ENCODE assay signal across 8 mouse cellular contexts in genomic region chr6:120463884-120464283, GRCm38 (mm10). TPM values are rescaled to one million over a fixed set of nuclear protein-coding genes. Genes with fewer than 3 reads are reported as not detected.
DNase-seq lines count a peak whose midpoint lies in the region; ATAC-seq and TF ChIP-seq lines count a peak whose summit lies in the region.

No protein-coding gene starts in this region.

- peaks cover 50% of the 10 kb centered on the region for H3K27me3 ChIP-seq in embryonic facial prominence, embryonic 13.5 days
- peaks cover 7% of the 10 kb centered on the region; the same call in 1 of the 2 replicates for H3K27me3 ChIP-seq in hindbrain, embryonic 15.5 days
- H3K27me3 ChIP-seq in liver, embryonic 12.5 days (replicated peaks) = peaks cover 15% of the 10 kb centered on the region
- peaks cover 29% of the 10 kb centered on the region for H3K27me3 ChIP-seq in neural tube, embryonic 11.5 days (ENCODE audit: control insufficient read depth, insufficient read depth, low read length)

- TF ChIP-seq CTCF in lung, adult 2 months (IDR thresholded peaks at IDR 0.05; ENCODE audit: insufficient read depth, low read length) = no peak

- ATAC-seq in embryonic facial prominence, embryonic 13.5 days (ENCODE audit: insufficient number of reproducible peaks, insufficient read depth, low FRiP score, low TSS enrichment, low read depth) = no peak
- ATAC-seq in hindbrain, embryonic 15.5 days (ENCODE audit: low FRiP score, low read depth) = no peak
- peak; percentile 24; the same call in 1 of the 2 replicates for ATAC-seq in liver, embryonic 12.5 days
- no peak for ATAC-seq in neural tube, embryonic 11.5 days (ENCODE audit: insufficient read depth, low FRiP score, low TSS enrichment)

- H3K27ac ChIP-seq in embryonic facial prominence, embryonic 13.5 days = no peak overlapping the region
- no peak overlapping the region for H3K27ac ChIP-seq in hindbrain, embryonic 15.5 days (replicated peaks)
- peak overlapping the region; percentile 81 for H3K27ac ChIP-seq in liver, embryonic 12.5 days
- H3K27ac ChIP-seq in neural tube, embryonic 11.5 days (ENCODE audit: low read depth, low read length) = no peak overlapping the region

- no peaks in the 10 kb centered on the region for H3K4me1 ChIP-seq in lung, adult 2 months (ENCODE audit: control insufficient read depth, insufficient read depth, low read length)
- peaks cover 25% of the 10 kb centered on the region for H3K4me1 ChIP-seq in embryonic facial prominence, embryonic 13.5 days
- peaks cover 17% of the 10 kb centered on the region for H3K4me1 ChIP-seq in hindbrain, embryonic 15.5 days (replicated peaks)
- peaks cover 57% of the 10 kb centered on the region for H3K4me1 ChIP-seq in liver, embryonic 12.5 days
- no peaks in the 10 kb centered on the region for H3K4me1 ChIP-seq in neural tube, embryonic 11.5 days (ENCODE audit: control insufficient read depth, insufficient read depth, low read length)

- H3K4me3 ChIP-seq in lung, adult 2 months (replicated peaks; ENCODE audit: extremely low read depth, low read depth, low read length) = peak overlapping the region; percentile 62
- H3K4me3 ChIP-seq in embryonic facial prominence, embryonic 13.5 days = peak overlapping the region; percentile 67
- H3K4me3 ChIP-seq in hindbrain, embryonic 15.5 days = peak overlapping the region; percentile 55
- peak overlapping the region; percentile 80 for H3K4me3 ChIP-seq in liver, embryonic 12.5 days
- peak overlapping the region; percentile 49 for H3K4me3 ChIP-seq in neural tube, embryonic 11.5 days (ENCODE audit: low read depth, low read length)

- 1% methylated on average over 11 of the region's 11 CpGs for WGBS in lung, adult 2 months
- 3% methylated on average over 11 of the region's 11 CpGs for WGBS in embryonic facial prominence, embryonic 13.5 days
- 1% methylated on average over 11 of the region's 11 CpGs for WGBS in hindbrain, embryonic 15.5 days
- WGBS in liver, embryonic 12.5 days (ENCODE audit: insufficient replicate concordance) = 1% methylated on average over 11 of the region's 11 CpGs
- WGBS in neural tube, embryonic 11.5 days = 9% methylated on average over 11 of the region's 11 CpGs

- DNase-seq in lung, adult 2 months = no peak
- DNase-seq in lung, postnatal 14 days = no peak
- DNase-seq in neural tube, embryonic 11.5 days (ENCODE audit: low spot score) = no peak
- DNase-seq in urinary bladder, postnatal 10 days (ENCODE audit: low spot score) = no peak
- no peak for DNase-seq in right cerebral cortex, postnatal 36 days (ENCODE audit: low spot score in 2 of 2)

- peak overlapping the region; percentile 76 for H3K4me2 ChIP-seq in embryonic facial prominence, embryonic 13.5 days
- H3K4me2 ChIP-seq in hindbrain, embryonic 15.5 days = peak overlapping the region; percentile 62
- H3K4me2 ChIP-seq in liver, embryonic 12.5 days = peak overlapping the region; percentile 98
- H3K4me2 ChIP-seq in neural tube, embryonic 11.5 days (ENCODE audit: low read depth) = peak overlapping the region; percentile 54

- peak overlapping the region; percentile 75 for H3K9ac ChIP-seq in embryonic facial prominence, embryonic 13.5 days
- 0 out of 2 replicates have a peak overlapping the region, but pooled peaks have one; percentile 43 for H3K9ac ChIP-seq in hindbrain, embryonic 15.5 days
- H3K9ac ChIP-seq in liver, embryonic 12.5 days = peak overlapping the region; percentile 85
- H3K9ac ChIP-seq in neural tube, embryonic 11.5 days (ENCODE audit: low read length) = peak overlapping the region; percentile 47; the same call in 1 of the 2 replicates

- no peak for TF ChIP-seq POLR2A in lung, adult 2 months (IDR thresholded peaks at IDR 0.05; ENCODE audit: borderline replicate concordance, extremely low read depth, low read depth, low read length)

- no peaks in the 10 kb centered on the region for H3K9me3 ChIP-seq in embryonic facial prominence, embryonic 13.5 days
- H3K9me3 ChIP-seq in hindbrain, embryonic 15.5 days = no peaks in the 10 kb centered on the region
- no peaks in the 10 kb centered on the region for H3K9me3 ChIP-seq in liver, embryonic 12.5 days (replicated peaks)
- H3K9me3 ChIP-seq in neural tube, embryonic 11.5 days (ENCODE audit: control insufficient read depth, low read length) = no peaks in the 10 kb centered on the region

- no peaks in the 10 kb centered on the region for H3K36me3 ChIP-seq in embryonic facial prominence, embryonic 13.5 days
- H3K36me3 ChIP-seq in hindbrain, embryonic 15.5 days = no peaks in the 10 kb centered on the region
- H3K36me3 ChIP-seq in liver, embryonic 12.5 days = no peaks in the 10 kb centered on the region
- no peaks in the 10 kb centered on the region for H3K36me3 ChIP-seq in neural tube, embryonic 11.5 days (ENCODE audit: control insufficient read depth, insufficient read depth, low read length)

RNA-seq across cellular contexts. Expression of gene Il17ra, which starts 0.8 kb away (rescaled TPM):
- 26.4 and 36.4 TPM in 2 replicates for polyA plus RNA-seq in lung, adult 2 months (2012; rRNA removed)
- 7.4 and 7.7 TPM in 2 replicates for polyA plus RNA-seq in embryonic facial prominence, embryonic 13.5 days (2015; fragmentation: Nextera tagmentation; extraction: Ambion mirVana)
- 5.7 and 6.0 TPM in 2 replicates for polyA plus RNA-seq in hindbrain, embryonic 15.5 days (2015; fragmentation: Nextera tagmentation; extraction: Ambion mirVana)
- polyA plus RNA-seq in liver, embryonic 12.5 days (2016; fragmentation: Nextera tagmentation; extraction: Ambion mirVana) = 13.3 and 14.8 TPM in 2 replicates
- polyA plus RNA-seq in neural tube, embryonic 11.5 days (2014; fragmentation: Nextera tagmentation; extraction: Ambion mirVana) = 1.8 and 2.2 TPM in 2 replicates

RNA-seq across cellular contexts. Expression of gene Tmem121b, which starts 29.7 kb away (rescaled TPM):
- 2.3 and 2.8 TPM in 2 replicates for polyA plus RNA-seq in lung, adult 2 months (2012; rRNA removed)
- 0.42 and 0.51 TPM in 2 replicates for polyA plus RNA-seq in embryonic facial prominence, embryonic 13.5 days (2015; fragmentation: Nextera tagmentation; extraction: Ambion mirVana)
- 2.9 and 3.5 TPM in 2 replicates for polyA plus RNA-seq in hindbrain, embryonic 15.5 days (2015; fragmentation: Nextera tagmentation; extraction: Ambion mirVana)
- polyA plus RNA-seq in liver, embryonic 12.5 days (2016; fragmentation: Nextera tagmentation; extraction: Ambion mirVana) = 0.02 TPM in 1 of 2 replicates, not detected in the other
- polyA plus RNA-seq in neural tube, embryonic 11.5 days (2014; fragmentation: Nextera tagmentation; extraction: Ambion mirVana) = 0.85 and 0.92 TPM in 2 replicates
